Mouse (Mus musculus) midbrain, embryonic 12.5 days (tissue): ENCODE measurements at regions not wholly inside any gene's neighbourhood (a gene's known extent, or its start where the extent isn't known, plus 50 kb on each side); places are given as distances from the start of the nearest gene placed in this dataset.

Experiments used
- ATAC-seq: fragments of 200-750 bp; cut with Nextera tagmentation; 2 replicates; pipeline ENCODE4 v1.8.0; 2017; ENCODE audit warnings: low read depth, moderate TSS enrichment, moderate library complexity; ENCODE audit not compliant: low FRiP score
- H3K27ac ChIP-seq: fragments of 300-500 bp; sonication (generic); replicated peaks from 2 replicates; pipeline ENCODE4 v1.5.1; 2016; ENCODE audit warnings: mild to moderate bottlenecking
- H3K27me3 ChIP-seq: fragments of 300-500 bp; sonication (generic); 2 replicates; pipeline ENCODE4 v1.6.1; 2016; ENCODE audit warnings: mild to moderate bottlenecking
- H3K36me3 ChIP-seq: fragments of 300-500 bp; sonication (generic); 2 replicates; pipeline ENCODE4 v1.6.1; 2016
- H3K4me1 ChIP-seq: fragments of 300-500 bp; sonication (generic); 2 replicates; pipeline ENCODE4 v1.6.1; 2016
- H3K4me2 ChIP-seq: fragments of 300-500 bp; sonication (generic); replicated peaks from 2 replicates; pipeline ENCODE4 v1.6.1; 2016; ENCODE audit warnings: mild to moderate bottlenecking, moderate library complexity
- H3K4me3 ChIP-seq: fragments of 300-500 bp; sonication (generic); 2 replicates; pipeline ENCODE4 v1.5.1; 2016; ENCODE audit warnings: mild to moderate bottlenecking
- H3K9ac ChIP-seq: fragments of 300-500 bp; sonication (generic); replicated peaks from 2 replicates; pipeline ENCODE4 v1.6.1; 2016; ENCODE audit warnings: mild to moderate bottlenecking, moderate library complexity
- H3K9me3 ChIP-seq: fragments of 300-500 bp; sonication (generic); 2 replicates; pipeline ENCODE4 v1.6.1; 2016; ENCODE audit warnings: mild to moderate bottlenecking
- WGBS: fragments of 180-500 bp; shearing (Covaris S2); methylation state at CpG from one replicate; pipeline ENCODE4 v1.1.7; 2016; 5-methylcytosine and 5-hydroxymethylcytosine counted together

DNA sequence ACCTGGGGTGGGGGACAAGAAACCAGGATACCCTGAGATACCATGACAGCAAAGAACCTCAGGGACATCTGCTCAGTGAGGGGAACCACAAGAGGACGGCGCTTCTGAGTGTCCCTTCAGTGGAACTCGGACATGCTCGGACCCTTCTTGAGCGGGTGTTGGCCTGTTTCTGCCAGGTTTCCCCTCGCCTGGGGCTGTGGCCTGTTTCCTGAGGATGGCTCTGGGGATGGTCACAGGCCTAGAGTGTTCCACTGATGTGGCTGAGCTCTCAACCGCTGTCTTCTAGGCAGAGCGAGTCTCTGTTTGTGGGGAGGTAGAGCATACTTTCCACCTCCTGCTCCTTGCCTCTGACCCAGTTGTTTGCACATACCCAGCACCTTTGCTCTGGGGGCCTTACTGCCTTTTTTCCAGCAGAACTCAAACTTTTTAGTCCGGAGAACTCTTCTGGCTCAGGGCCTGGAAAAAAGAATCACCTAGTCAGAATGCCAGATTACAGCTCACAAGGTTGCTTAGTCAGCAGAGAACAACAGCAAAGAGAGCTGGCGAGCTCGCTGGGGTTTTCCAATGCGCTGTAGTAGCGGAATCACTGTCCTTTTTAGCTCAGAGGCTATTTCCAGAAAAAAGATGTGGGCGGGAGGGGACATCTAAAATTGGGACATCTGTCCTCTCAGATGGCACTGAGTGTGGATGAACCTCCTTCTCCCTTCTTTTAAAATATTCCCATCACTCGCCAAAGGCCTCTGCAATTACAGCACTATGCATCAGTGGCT lies 65.3 kb downstream of the Med10 start:
- Histone ChIP-seq H3K4me2 (no peak overlapping the region), H3K27me3 (no peaks in the 10 kb centered on the region), H3K27ac (no peak overlapping the region), H3K9me3 (no peaks in the 10 kb centered on the region), H3K9ac (no peak overlapping the region), H3K36me3 (no peaks in the 10 kb centered on the region), H3K4me1 (no peaks in the 10 kb centered on the region), H3K4me3 (no peak overlapping the region)
- WGBS, result 84% methylated on average over 15 of the region's 15 CpGs
- no peak for ATAC-seq

DNA sequence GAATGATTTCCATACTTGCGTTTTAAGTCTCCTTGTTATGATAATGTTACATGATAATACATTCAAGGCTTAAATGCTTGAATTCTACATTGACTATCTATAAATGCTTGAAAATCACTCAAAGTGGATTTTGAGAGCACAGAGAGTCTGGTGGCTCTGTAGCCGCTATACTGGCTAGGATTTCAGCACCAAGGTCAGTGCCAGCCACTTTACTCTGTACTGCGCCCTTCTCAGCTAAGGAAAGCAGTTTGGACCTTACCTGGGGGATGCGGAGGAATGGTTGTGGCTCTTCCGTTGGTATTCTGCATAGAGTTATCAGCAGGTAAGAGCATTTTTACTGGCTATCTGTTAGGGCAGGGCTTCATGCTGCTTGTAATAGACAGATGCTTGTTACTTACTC lies 94.3 kb downstream of the Med10 start:
- Histone ChIP-seq H3K9ac (no peak overlapping the region), H3K27ac (no peak overlapping the region), H3K4me2 (no peak overlapping the region), H3K9me3 (no peaks in the 10 kb centered on the region), H3K4me1 (no peaks in the 10 kb centered on the region), H3K27me3 (no peaks in the 10 kb centered on the region), H3K36me3 (no peaks in the 10 kb centered on the region), H3K4me3 (no peak overlapping the region)
- WGBS, result 29% methylated on average over 5 of the region's 5 CpGs
- no peak for ATAC-seq

DNA sequence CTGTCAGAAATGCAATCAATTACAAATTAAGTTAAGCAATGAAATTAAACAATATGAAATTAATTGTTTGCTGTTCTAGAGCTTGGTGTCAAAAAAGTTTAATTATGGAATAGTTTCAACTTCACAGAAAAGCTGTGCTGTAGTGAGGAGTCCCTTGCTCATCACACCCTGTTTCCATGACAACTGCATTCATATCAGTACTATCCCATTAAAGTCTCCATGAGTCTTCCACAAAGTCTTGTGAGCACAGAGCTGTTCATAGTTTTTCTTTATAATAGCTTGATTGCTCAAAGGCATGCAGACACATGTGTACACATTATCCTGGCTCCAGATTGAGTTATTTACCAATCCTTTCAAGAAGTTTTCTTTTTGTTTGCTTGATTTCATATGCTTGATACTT lies 98.9 kb downstream of the Med10 start:
- Histone ChIP-seq H3K9ac (no peak overlapping the region), H3K4me2 (no peak overlapping the region), H3K27me3 (no peaks in the 10 kb centered on the region), H3K27ac (no peak overlapping the region), H3K9me3 (no peaks in the 10 kb centered on the region), H3K4me1 (no peaks in the 10 kb centered on the region), H3K4me3 (no peak overlapping the region), H3K36me3 (no peaks in the 10 kb centered on the region)
- ATAC-seq, result no peak

DNA sequence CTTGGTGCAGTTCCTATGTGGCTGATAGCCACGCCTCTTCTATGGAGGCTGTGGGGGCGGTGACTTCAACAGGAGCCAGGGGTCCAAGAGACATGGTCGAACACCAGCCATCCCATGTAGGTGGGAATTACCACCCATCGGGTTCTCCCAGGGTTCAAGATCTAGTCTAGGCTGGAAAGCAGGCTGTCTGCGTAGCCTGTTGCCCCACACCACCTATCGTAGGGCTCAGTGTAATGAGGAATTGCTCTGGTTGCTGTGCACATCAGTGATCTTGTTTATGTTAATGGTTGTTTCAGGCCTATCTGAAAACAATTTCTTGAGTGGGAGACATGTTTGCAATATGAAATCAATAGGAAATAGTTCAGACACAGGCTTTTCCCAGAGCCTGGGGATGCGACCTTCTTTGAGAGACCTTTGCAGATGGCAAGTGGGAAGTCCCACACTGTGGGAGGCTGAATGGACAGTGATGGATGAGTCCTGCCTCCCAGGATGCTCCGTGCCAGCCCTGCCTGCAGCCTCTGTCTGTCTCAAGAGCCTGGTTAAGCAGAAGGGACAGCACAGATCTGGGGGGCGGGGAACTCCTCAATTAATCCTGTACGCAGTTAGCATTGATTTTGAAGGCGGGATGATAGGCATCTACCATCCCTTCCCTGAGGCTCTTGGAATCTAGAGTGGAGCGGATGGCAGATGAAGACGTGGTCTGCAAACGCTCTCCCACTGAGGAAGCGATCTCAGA lies 104.8 kb downstream of the Med10 start:
- Histone ChIP-seq H3K9me3 (no peaks in the 10 kb centered on the region), H3K36me3 (no peaks in the 10 kb centered on the region), H3K4me2 (no peak overlapping the region), H3K27ac (no peak overlapping the region), H3K4me3 (no peak overlapping the region), H3K9ac (no peak overlapping the region), H3K27me3 (no peaks in the 10 kb centered on the region), H3K4me1 (no peaks in the 10 kb centered on the region)
- WGBS, result 79% methylated on average over 15 of the region's 15 CpGs
- ATAC-seq, result no peak

GRCm38 (mm10) chr13:69915796-69916195 lies 113.6 kb downstream of the Med10 start:
- H3K27me3 ChIP-seq, result no peaks in the 10 kb centered on the region
- no peaks in the 10 kb centered on the region for H3K9me3 ChIP-seq
- no peak overlapping the region for H3K27ac ChIP-seq
- ATAC-seq, result no peak
- WGBS, result 76% methylated on average over 3 of the region's 3 CpGs
- H3K36me3 ChIP-seq, result no peaks in the 10 kb centered on the region
- no peak overlapping the region for H3K9ac ChIP-seq
- no peak overlapping the region for H3K4me2 ChIP-seq
- no peaks in the 10 kb centered on the region for H3K4me1 ChIP-seq
- H3K4me3 ChIP-seq, result no peak overlapping the region

- Histone ChIP-seq H3K4me3 (no peak overlapping the region), H3K36me3 (no peaks in the 10 kb centered on the region), H3K9me3 (no peaks in the 10 kb centered on the region), H3K4me2 (peak overlapping the region; percentile 48), H3K9ac (no peak overlapping the region), H3K27me3 (peaks cover 18% of the 10 kb centered on the region), H3K4me1 (peaks cover 12% of the 10 kb centered on the region), H3K27ac (peak overlapping the region; percentile 71)
- ATAC-seq, result no peak
- 53% methylated on average over 9 of the region's 9 CpGs for WGBS
Measured at GRCm38 (mm10) chr13:69932695-69933550, 130.7 kb downstream of the Med10 start.

- no peaks in the 10 kb centered on the region for H3K9me3 ChIP-seq
- ATAC-seq, result peak; percentile 95
- WGBS, result 20% methylated on average over 6 of the region's 6 CpGs
Measured at GRCm38 (mm10) chr13:69933551-69933845, 131.3 kb downstream of the Med10 start.

GRCm38 (mm10) chr13:69939791-69940190 lies 137.6 kb downstream of the Med10 start:
- Histone ChIP-seq H3K4me2 (no peak overlapping the region), H3K36me3 (no peaks in the 10 kb centered on the region), H3K27ac (no peak overlapping the region), H3K4me1 (peaks cover 9% of the 10 kb centered on the region), H3K4me3 (no peak overlapping the region), H3K9ac (no peak overlapping the region), H3K9me3 (no peaks in the 10 kb centered on the region), H3K27me3 (no peaks in the 10 kb centered on the region)
- WGBS, result 89% methylated on average over 4 of the region's 4 CpGs
- ATAC-seq, result no peak

More at GRCm38 (mm10) chr13:69933551-69933845, 131.3 kb downstream of the Med10 start:
- peak overlapping the region; percentile 71 for H3K27ac ChIP-seq
- H3K4me2 ChIP-seq, result peak overlapping the region; percentile 48
- H3K4me3 ChIP-seq, result peak overlapping the region; percentile 21
- H3K27me3 ChIP-seq, result peaks cover 18% of the 10 kb centered on the region
- H3K36me3 ChIP-seq, result no peaks in the 10 kb centered on the region
- 0 out of 2 replicates have a peak overlapping the region, but pooled peaks have one; percentile 7 for H3K9ac ChIP-seq
- peaks cover 12% of the 10 kb centered on the region for H3K4me1 ChIP-seq

DNA sequence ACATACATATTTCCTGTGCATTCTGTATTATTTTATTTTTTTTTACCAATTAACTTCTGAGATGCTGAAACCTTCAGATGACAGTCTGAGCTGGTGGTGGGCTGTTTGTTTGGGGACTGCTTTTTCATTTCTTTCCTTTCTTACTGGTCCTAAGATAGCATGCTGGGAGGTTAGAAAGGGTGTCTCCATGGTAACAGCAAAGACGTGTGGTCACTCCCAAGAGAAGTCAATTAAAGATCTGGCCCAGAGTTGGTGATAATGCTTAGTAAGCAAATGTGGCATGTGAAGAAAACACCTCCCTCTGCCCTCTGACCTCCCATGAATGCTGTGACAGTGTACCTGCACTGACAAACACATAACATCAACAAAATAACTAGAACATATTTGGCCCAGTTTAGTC lies 142.5 kb downstream of the Med10 start:
- 0% methylated on average over 1 of the region's 1 CpGs for WGBS
- peaks cover 12% of the 10 kb centered on the region for H3K4me1 ChIP-seq
- no peak overlapping the region for H3K27ac ChIP-seq
- no peaks in the 10 kb centered on the region for H3K27me3 ChIP-seq
- no peak overlapping the region for H3K9ac ChIP-seq
- H3K4me2 ChIP-seq, result no peak overlapping the region
- H3K4me3 ChIP-seq, result no peak overlapping the region
- H3K36me3 ChIP-seq, result no peaks in the 10 kb centered on the region
- no peak for ATAC-seq
- 0 out of 2 replicates have a peak, but pooled peaks cover 1% of the 10 kb centered on the region for H3K9me3 ChIP-seq

GRCm38 (mm10) chr13:69946615-69947014 lies 144.4 kb downstream of the Med10 start:
- Histone ChIP-seq H3K9ac (no peak overlapping the region), H3K27ac (no peak overlapping the region), H3K4me2 (no peak overlapping the region), H3K4me3 (no peak overlapping the region), H3K9me3 (0 out of 2 replicates have a peak, but pooled peaks cover 7% of the 10 kb centered on the region), H3K27me3 (no peaks in the 10 kb centered on the region), H3K36me3 (no peaks in the 10 kb centered on the region), H3K4me1 (peaks cover 12% of the 10 kb centered on the region)
- WGBS, result 80% methylated on average over 7 of the region's 7 CpGs
- ATAC-seq, result no peak

DNA sequence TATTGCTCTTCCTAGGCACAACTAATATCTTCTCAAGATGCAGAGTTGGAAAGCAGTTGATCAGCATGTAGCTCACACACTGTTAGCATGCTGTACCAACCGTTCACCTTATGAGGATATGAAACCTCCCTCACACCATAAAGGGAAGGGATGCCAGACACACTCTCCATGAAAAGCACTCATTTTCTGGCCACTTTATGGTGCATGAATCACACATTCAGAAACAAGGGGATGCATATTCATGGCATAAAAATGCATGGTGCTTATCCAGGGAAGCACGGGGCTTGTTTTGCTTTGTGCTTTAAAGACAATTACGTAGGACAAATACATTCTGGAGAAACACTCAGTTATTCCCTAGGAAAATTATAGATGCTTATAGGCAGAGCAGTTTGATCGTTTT lies 149.9 kb downstream of the Med10 start:
- 0 out of 2 replicates have a peak, but pooled peaks cover 7% of the 10 kb centered on the region for H3K9me3 ChIP-seq
- no peaks in the 10 kb centered on the region for H3K4me1 ChIP-seq
- no peak overlapping the region for H3K4me3 ChIP-seq
- ATAC-seq, result no peak
- no peak overlapping the region for H3K4me2 ChIP-seq
- H3K27me3 ChIP-seq, result no peaks in the 10 kb centered on the region
- H3K9ac ChIP-seq, result no peak overlapping the region
- H3K36me3 ChIP-seq, result no peaks in the 10 kb centered on the region
- WGBS, result 83% methylated on average over 4 of the region's 4 CpGs
- no peak overlapping the region for H3K27ac ChIP-seq

GRCm38 (mm10) chr13:69954171-69954570 lies 152.0 kb downstream of the Med10 start:
- H3K4me2 ChIP-seq, result no peak overlapping the region
- H3K4me3 ChIP-seq, result no peak overlapping the region
- H3K36me3 ChIP-seq, result no peaks in the 10 kb centered on the region
- H3K9ac ChIP-seq, result no peak overlapping the region
- no peaks in the 10 kb centered on the region for H3K4me1 ChIP-seq
- WGBS, result 77% methylated on average over 5 of the region's 5 CpGs
- no peak for ATAC-seq
- no peak overlapping the region for H3K27ac ChIP-seq
- 0 out of 2 replicates have a peak, but pooled peaks cover 7% of the 10 kb centered on the region for H3K9me3 ChIP-seq
- H3K27me3 ChIP-seq, result no peaks in the 10 kb centered on the region
